Mouse (Mus musculus) MEL (cell line): ENCODE data around the gene Cd3g. TPM values are rescaled to one million over a fixed set of nuclear protein-coding genes. Genes with fewer than 3 reads are reported as not detected.

Experiments
- DNase-seq: peaks from one replicate; pipeline ENCODE4 v3.0.0; 2011; ENCODE audit warnings: low read depth, low spot score
- H3K27ac ChIP-seq: 2 replicates; pipeline ENCODE4 v1.5.1; 2012; ENCODE audit warnings: low read depth, mild to moderate bottlenecking, control low read depth, low read length, moderate library complexity; ENCODE audit not compliant: control insufficient read depth
- H3K27me3 ChIP-seq, 2 experiments: fragments of 150-350 bp in 1 of 2; sonication (generic) in 1 of 2; 2 replicates each; pipeline ENCODE4 v1.6.1; 2012; ENCODE audit warnings: low read length in 2 of 2, mild to moderate bottlenecking in 2 of 2, improper control_type of control experiment in 1 of 2, moderate library complexity in 1 of 2; ENCODE audit not compliant: insufficient read depth in 2 of 2, control insufficient read depth in 1 of 2
- H3K36me3 ChIP-seq, 2 experiments: 2 replicates each; pipeline ENCODE4 v1.6.1; 2012 to 2014; ENCODE audit warnings: low read length in 2 of 2, improper control_type of control experiment in 1 of 2, inconsistent platforms in 1 of 2, mild to moderate bottlenecking in 1 of 2; ENCODE audit not compliant: insufficient read depth in 2 of 2, control insufficient read depth in 1 of 2
- H3K4me1 ChIP-seq, 2 experiments: fragments of 150-350 bp in 1 of 2; sonication (generic) in 1 of 2; 2 replicates each; pipeline ENCODE4 v1.6.1; 2012; ENCODE audit warnings: low read length in 2 of 2, improper control_type of control experiment in 1 of 2, mild to moderate bottlenecking in 1 of 2; ENCODE audit not compliant: insufficient read depth in 2 of 2, control insufficient read depth in 1 of 2
- H3K4me3 ChIP-seq, 2 experiments: fragments of 150-350 bp in 1 of 2; sonication (generic) in 1 of 2; 2 replicates each; pipeline ENCODE4 v1.5.1; 2012; ENCODE audit warnings: low read depth in 2 of 2, low read length in 2 of 2, mild to moderate bottlenecking in 2 of 2, moderate library complexity in 2 of 2, control low read depth in 1 of 2, improper control_type of control experiment in 1 of 2; ENCODE audit not compliant: control insufficient read depth in 1 of 2, insufficient read depth in 1 of 2
- H3K79me2 ChIP-seq: 2 replicates; pipeline ENCODE4 v1.6.1; 2012; ENCODE audit warnings: mild to moderate bottlenecking, low read length, moderate library complexity; ENCODE audit not compliant: control insufficient read depth, poor library complexity, insufficient read depth
- H3K9ac ChIP-seq: 2 replicates; pipeline ENCODE4 v1.6.1; 2012; ENCODE audit warnings: low read depth, mild to moderate bottlenecking, control low read depth, low read length, moderate library complexity; ENCODE audit not compliant: control insufficient read depth, poor library complexity, severe bottlenecking
- H3K9me3 ChIP-seq: fragments of 150-350 bp; sonication (generic); replicated peaks from 2 replicates; pipeline ENCODE4 v1.6.1; 2012; ENCODE audit warnings: mild to moderate bottlenecking, low read length, improper control_type of control experiment, moderate library complexity; ENCODE audit not compliant: insufficient read depth
- BHLHE40 ChIP-seq: IDR thresholded peaks from 2 replicates; pipeline ENCODE4 v1.6.1; 2012; ENCODE audit warnings: low read depth, mild to moderate bottlenecking, inconsistent platforms, low read length, improper control_type of control experiment, borderline replicate concordance
- CHD1 ChIP-seq: IDR thresholded peaks from 2 replicates; pipeline ENCODE4 v1.6.1; 2012; ENCODE audit warnings: low read depth, mild to moderate bottlenecking, inconsistent platforms, low read length, improper control_type of control experiment
- CHD2 ChIP-seq: IDR thresholded peaks from 2 replicates; pipeline ENCODE4 v1.6.1; 2011; ENCODE audit warnings: low read length, improper control_type of control experiment
- CTCF ChIP-seq, 3 experiments: IDR thresholded peaks in 2 of 3; conservative IDR thresholded peaks in 1 of 3; 2 replicates each; pipeline ENCODE4 v1.5.1; 2011 to 2012; ENCODE audit warnings: low read length in 3 of 3, low read depth in 2 of 3, mild to moderate bottlenecking in 2 of 3, improper control_type of control experiment in 1 of 3, inconsistent platforms in 1 of 3, mixed read lengths in 1 of 3, moderate library complexity in 1 of 3; ENCODE audit not compliant: control insufficient read depth in 1 of 3, insufficient read depth in 1 of 3, poor library complexity in 1 of 3, severe bottlenecking in 1 of 3
- EP300 ChIP-seq, 2 experiments: IDR thresholded peaks; 2 replicates each; pipeline ENCODE4 v1.6.1; 2011; ENCODE audit warnings: improper control_type of control experiment in 2 of 2, low read length in 2 of 2, low read depth in 1 of 2, mild to moderate bottlenecking in 1 of 2
- ETS1 ChIP-seq: IDR thresholded peaks from 2 replicates; pipeline ENCODE4 v1.6.1; 2012; ENCODE audit warnings: low read depth, mild to moderate bottlenecking, inconsistent platforms, low read length, improper control_type of control experiment, moderate library complexity
- GABPA ChIP-seq: IDR thresholded peaks from 2 replicates; pipeline ENCODE4 v1.6.1; 2012; ENCODE audit warnings: low read depth, mild to moderate bottlenecking, inconsistent platforms, low read length, improper control_type of control experiment, moderate library complexity
- GATA1 ChIP-seq: IDR thresholded peaks from 2 replicates; pipeline ENCODE4 v1.6.1; 2011; ENCODE audit warnings: low read depth, low read length, improper control_type of control experiment
- HCFC1 ChIP-seq: IDR thresholded peaks from 2 replicates; pipeline ENCODE4 v1.6.1; 2012; ENCODE audit warnings: low read depth, mild to moderate bottlenecking, inconsistent platforms, low read length, improper control_type of control experiment, moderate library complexity
- JUND ChIP-seq: IDR thresholded peaks from 2 replicates; pipeline ENCODE4 v1.6.1; 2011; ENCODE audit warnings: low read depth, mild to moderate bottlenecking, improper control_type of control experiment, low read length
- MAFK ChIP-seq: IDR thresholded peaks from 2 replicates; pipeline ENCODE4 v1.6.1; 2011; ENCODE audit warnings: low read depth, mild to moderate bottlenecking, low read length, improper control_type of control experiment, borderline replicate concordance
- MAZ ChIP-seq: IDR thresholded peaks from 2 replicates; pipeline ENCODE4 v1.6.1; 2012; ENCODE audit warnings: low read depth, mild to moderate bottlenecking, inconsistent platforms, low read length, improper control_type of control experiment
- MEF2A ChIP-seq: IDR thresholded peaks from 2 replicates; pipeline ENCODE4 v1.6.1; 2014; ENCODE audit warnings: low read depth, mild to moderate bottlenecking, inconsistent platforms, low read length, improper control_type of control experiment; ENCODE audit not compliant: poor library complexity, insufficient replicate concordance, severe bottlenecking; ENCODE audit errors: extremely low read depth
- MXI1 ChIP-seq: IDR thresholded peaks from 2 replicates; pipeline ENCODE4 v1.6.1; 2011; ENCODE audit warnings: mild to moderate bottlenecking, low read depth, low read length, improper control_type of control experiment
- MYB ChIP-seq: IDR thresholded peaks from 2 replicates; pipeline ENCODE4 v1.6.1; 2011; ENCODE audit warnings: mild to moderate bottlenecking, low read depth, low read length, improper control_type of control experiment
- MYC ChIP-seq: IDR thresholded peaks from 2 replicates; pipeline ENCODE4 v1.6.1; 2011; ENCODE audit warnings: low read depth, mild to moderate bottlenecking, low read length, improper control_type of control experiment, moderate library complexity
- NELFE ChIP-seq: IDR thresholded peaks from 2 replicates; pipeline ENCODE4 v1.6.1; 2011; ENCODE audit warnings: low read depth, low read length, improper control_type of control experiment
- NRF1 ChIP-seq: IDR thresholded peaks from 2 replicates; pipeline ENCODE4 v1.6.1; 2014; ENCODE audit warnings: low read depth, mild to moderate bottlenecking, inconsistent platforms, low read length, improper control_type of control experiment, moderate library complexity; ENCODE audit not compliant: poor library complexity, insufficient read depth, severe bottlenecking
- POLR2A ChIP-seq, 2 experiments: IDR thresholded peaks; 2 replicates each; pipeline ENCODE4 v1.6.1; 2011 to 2012; ENCODE audit warnings: low read length in 2 of 2, mild to moderate bottlenecking in 2 of 2, control low read depth in 1 of 2, improper control_type of control experiment in 1 of 2, low read depth in 1 of 2, moderate library complexity in 1 of 2; ENCODE audit not compliant: control insufficient read depth in 1 of 2, insufficient read depth in 1 of 2, poor library complexity in 1 of 2
- POLR2AphosphoS2 ChIP-seq: IDR thresholded peaks from 2 replicates; pipeline ENCODE4 v1.6.1; 2011; ENCODE audit warnings: low read length, improper control_type of control experiment
- POLR2AphosphoS5 ChIP-seq: IDR thresholded peaks from 2 replicates; pipeline ENCODE4 v1.6.1; 2012; ENCODE audit warnings: low read depth, borderline replicate concordance, mild to moderate bottlenecking, inconsistent platforms, low read length, moderate library complexity, mixed read lengths
- RCOR1 ChIP-seq: IDR thresholded peaks from 2 replicates; pipeline ENCODE4 v1.6.1; 2012; ENCODE audit warnings: low read depth, mild to moderate bottlenecking, inconsistent platforms, low read length, improper control_type of control experiment
- SMC3 ChIP-seq: IDR thresholded peaks from 2 replicates; pipeline ENCODE4 v1.6.1; 2011; ENCODE audit warnings: low read depth, low read length, improper control_type of control experiment
- TAL1 ChIP-seq: IDR thresholded peaks from 2 replicates; pipeline ENCODE4 v1.6.1; 2012; ENCODE audit warnings: mild to moderate bottlenecking, inconsistent platforms, low read length, moderate library complexity, mixed read lengths
- TCF12 ChIP-seq: IDR thresholded peaks from 2 replicates; pipeline ENCODE4 v1.6.1; 2014; ENCODE audit warnings: low read depth, mild to moderate bottlenecking, inconsistent platforms, low read length, improper control_type of control experiment, moderate library complexity
- USF1 ChIP-seq: IDR thresholded peaks from 2 replicates; pipeline ENCODE4 v1.6.1; 2014; ENCODE audit warnings: low read depth, mild to moderate bottlenecking, inconsistent platforms, low read length, improper control_type of control experiment, moderate library complexity
- USF2 ChIP-seq, 2 experiments: IDR thresholded peaks; 2 replicates each; pipeline ENCODE4 v1.6.1; 2011 to 2012; ENCODE audit warnings: improper control_type of control experiment in 2 of 2, low read length in 2 of 2, borderline replicate concordance in 1 of 2, inconsistent platforms in 1 of 2, low read depth in 1 of 2, mild to moderate bottlenecking in 1 of 2; ENCODE audit not compliant: insufficient read depth in 1 of 2
- ZC3H11A ChIP-seq: IDR thresholded peaks from 2 replicates; pipeline ENCODE4 v1.6.1; 2012; ENCODE audit warnings: low read depth, mild to moderate bottlenecking, inconsistent platforms, low read length, improper control_type of control experiment
- ZKSCAN1 ChIP-seq: IDR thresholded peaks from 2 replicates; pipeline ENCODE4 v1.6.1; 2012; ENCODE audit warnings: low read depth, mild to moderate bottlenecking, inconsistent platforms, low read length, improper control_type of control experiment, moderate library complexity
- ZMIZ1 ChIP-seq: IDR thresholded peaks from 2 replicates; pipeline ENCODE4 v1.6.1; 2012; ENCODE audit warnings: low read depth, mild to moderate bottlenecking, inconsistent platforms, low read length, improper control_type of control experiment, moderate library complexity
- polyA plus RNA-seq, 2 experiments: library from polyadenylated mRNA; stranded (reverse) in 1 of 2; unstranded in 1 of 2; fragments of >175 nt in 1 of 2; fragments of >200 nt in 1 of 2; gene quantifications; 2 replicates each; pipeline versions ENCODE4 v1.2.1 to v1.2.4; 2012; ENCODE audit warnings: low replicate concordance in 2 of 2, low read depth in 1 of 2; ENCODE audit not compliant: insufficient read length in 2 of 2, insufficient read depth in 1 of 2, missing spikeins in 1 of 2
- total RNA-seq: library from RNA; depleted of rRNA; stranded (reverse); fragments of 300-350 nt; gene quantifications from 2 replicates; pipeline ENCODE4 v1.2.3, GENCODE M21; 2012

Gene Cd3g
- total and polyA plus RNA-seq, 3 experiments, result 0.35 to 0.47 TPM; not detected in 1

- Histone ChIP-seq H3K27me3 (no peaks in the 10 kb centered on the region), H3K9ac (no peak overlapping the region), H3K79me2 (no peaks in the 10 kb centered on the region), H3K4me3 (no peak overlapping the region), H3K27ac (no peak overlapping the region), H3K4me1 (peaks cover 15 to 17% of the 10 kb centered on the region in 2 experiments), H3K36me3 (peaks cover 0 to 16% of the 10 kb centered on the region in 2 experiments; a peak in 2 of 4 replicates), H3K9me3 (no peaks in the 10 kb centered on the region)
- no peak for DNase-seq
- TF ChIP-seq POLR2AphosphoS5 (no peak), ZMIZ1 (no peak), MAFK (no peak), HCFC1 (no peak), TCF12 (no peak), MEF2A (no peak), GATA1 (no peak), MYC (no peak), CHD2 (no peak), ZC3H11A (no peak), CTCF (IDR thresholded peaks at IDR 0.05 in 2 of 3, conservative IDR thresholded peaks at IDR 0.05 in 1 of 3; ENCODE audit: control insufficient read depth in 1 of 3, insufficient read depth in 1 of 3, low read depth in 2 of 3, low read length in 3 of 3, poor library complexity in 1 of 3, severe bottlenecking in 1 of 3) (no peak), BHLHE40 (no peak), JUND (no peak), USF2 (IDR thresholded peaks at IDR 0.05; ENCODE audit: borderline replicate concordance in 1 of 2, insufficient read depth in 1 of 2, low read depth in 1 of 2, low read length in 2 of 2) (no peak), GABPA (no peak), ETS1 (no peak), MXI1 (no peak), SMC3 (no peak)
These were observed 17.9 kb upstream of the Cd3g start for GRCm38 (mm10) chr9:44998138-44998537.

- H3K36me3 ChIP-seq, result peaks cover 0 to 26% of the 10 kb centered on the region in 2 experiments; a peak in 2 of 4 replicates
- no peak for DNase-seq
- no peak overlapping the region for H3K27ac ChIP-seq
- TF ChIP-seq ZKSCAN1 (no peak), NELFE (no peak), TAL1 (no peak), MYC (no peak), MAZ (no peak), ETS1 (no peak), MAFK (no peak), MXI1 (no peak), EP300 (IDR thresholded peaks at IDR 0.05; ENCODE audit: low read depth in 1 of 2, low read length in 2 of 2) (no peak), POLR2AphosphoS5 (no peak), CHD1 (no peak), POLR2A (IDR thresholded peaks at IDR 0.05; ENCODE audit: control insufficient read depth in 1 of 2, insufficient read depth in 1 of 2, low read depth in 1 of 2, low read length in 2 of 2, poor library complexity in 1 of 2) (no peak), MYB (no peak), ZMIZ1 (no peak), USF1 (no peak), NRF1 (no peak), GATA1 (no peak), CTCF (IDR thresholded peaks at IDR 0.05 in 2 of 3, conservative IDR thresholded peaks at IDR 0.05 in 1 of 3; ENCODE audit: control insufficient read depth in 1 of 3, insufficient read depth in 1 of 3, low read depth in 2 of 3, low read length in 3 of 3, poor library complexity in 1 of 3, severe bottlenecking in 1 of 3) (no peak), POLR2AphosphoS2 (no peak), RCOR1 (no peak)
- no peaks in the 10 kb centered on the region for H3K79me2 ChIP-seq
- H3K4me1 ChIP-seq, result peaks cover 25% of the 10 kb centered on the region in 2 experiments
- H3K4me3 ChIP-seq, result no peak overlapping the region
- no peaks in the 10 kb centered on the region for H3K27me3 ChIP-seq
- H3K9ac ChIP-seq, result no peak overlapping the region
- H3K9me3 ChIP-seq, result no peaks in the 10 kb centered on the region
These were observed 16.4 kb upstream of the Cd3g start for GRCm38 (mm10) chr9:44996590-44996989.
